Mouse (Mus musculus) adrenal gland, adult (tissue): ENCODE measurements around the gene Hist1h2aa.
A peak's percentile ranks its signal among the peaks of the same experiment; 100 is the strongest.

ENCODE experiments used
- DNase-seq, 2 experiments: peaks; one replicate each; pipeline ENCODE4 v3.0.0; 2022 to 2023; ENCODE audit warnings: low spot score in 1 of 2; ENCODE audit not compliant: inconsistent age in 2 of 2

Hist1h2aa gene

GRCm38 (mm10) chr13:23940291-23940690 lies 6.0 kb downstream of the Hist1h2aa start:
- DNase-seq, result no peak

GRCm38 (mm10) chr13:23942861-23943260 lies 8.6 kb downstream of the Hist1h2aa start:
- DNase-seq, result no peak

GRCm38 (mm10) chr13:23946254-23946653 lies 12.0 kb downstream of the Hist1h2aa start:
- no peak for DNase-seq

- no peak for DNase-seq
Measured at GRCm38 (mm10) chr13:23949484-23950246, 15.4 kb downstream of the Hist1h2aa start.

- peak; percentile 58 to 79 for DNase-seq
Measured at GRCm38 (mm10) chr13:23950928-23951327, 16.7 kb downstream of the Hist1h2aa start.

- no peak for DNase-seq
Measured at GRCm38 (mm10) chr13:23959776-23960175, 25.5 kb downstream of the Hist1h2aa start.

GRCm38 (mm10) chr13:23964909-23965308 lies 30.6 kb downstream of the Hist1h2aa start:
- DNase-seq, result no peak

GRCm38 (mm10) chr13:23971870-23972269 lies 37.6 kb downstream of the Hist1h2aa start:
- DNase-seq, result no peak

GRCm38 (mm10) chr13:23972271-23972670 lies 38.0 kb downstream of the Hist1h2aa start:
- DNase-seq, result no peak
